Mouse (Mus musculus): ENCODE results near the gene Plac8.

Gene Plac8

GRCm38 (mm10) chr5:100546294-100547080 is 25.6 kb downstream of the Plac8 start:
- DNase-seq (ENCODE audit: inconsistent age in 2 of 2, low spot score in 1 of 2): no peak

GRCm38 (mm10) chr5:100536638-100537037 is 35.4 kb downstream of the Plac8 start:
- peak in 1 of 2 experiments; percentile 57 for DNase-seq (ENCODE audit: inconsistent age in 2 of 2, low spot score in 1 of 2)

- DNase-seq (ENCODE audit: inconsistent age in 2 of 2, low spot score in 1 of 2): no peak
These were observed 36.2 kb downstream of the Plac8 start for GRCm38 (mm10) chr5:100535826-100536225.

GRCm38 (mm10) chr5:100526164-100526563 is 45.9 kb downstream of the Plac8 start:
- DNase-seq (ENCODE audit: inconsistent age in 2 of 2, low spot score in 1 of 2): peak in 1 of 2 experiments; percentile 24

- no peak for DNase-seq (ENCODE audit: inconsistent age in 2 of 2, low spot score in 1 of 2)
These were observed 46.4 kb downstream of the Plac8 start for GRCm38 (mm10) chr5:100525620-100526019.

GRCm38 (mm10) chr5:100524921-100525320 is 47.1 kb downstream of the Plac8 start:
- no peak for DNase-seq (ENCODE audit: inconsistent age in 2 of 2, low spot score in 1 of 2)

- DNase-seq (ENCODE audit: inconsistent age in 2 of 2, low spot score in 1 of 2): no peak
These were observed 48.7 kb downstream of the Plac8 start for GRCm38 (mm10) chr5:100523331-100523730.

GRCm38 (mm10) chr5:100520223-100520622 is 51.8 kb downstream of the Plac8 start:
- no peak for DNase-seq (ENCODE audit: inconsistent age in 2 of 2, low spot score in 1 of 2)

GRCm38 (mm10) chr5:100519027-100519411 is 53.0 kb downstream of the Plac8 start:
- no peak for DNase-seq (ENCODE audit: inconsistent age in 2 of 2, low spot score in 1 of 2)

- peak; percentile 98 to 99 for DNase-seq (ENCODE audit: inconsistent age in 2 of 2, low spot score in 1 of 2)
These were observed 53.7 kb downstream of the Plac8 start, which contains the start of gene Cops4 for GRCm38 (mm10) chr5:100518049-100519026. Gene Cops4 (plus strand): TSS chr5:100518309.

GRCm38 (mm10) chr5:100512576-100512975 is 59.5 kb downstream of the Plac8 start:
- DNase-seq (ENCODE audit: inconsistent age in 2 of 2, low spot score in 1 of 2): no peak

GRCm38 (mm10) chr5:100509247-100509646 is 62.8 kb downstream of the Plac8 start:
- DNase-seq (ENCODE audit: inconsistent age in 2 of 2, low spot score in 1 of 2): no peak

Data from adrenal gland, adult (tissue).